Mouse (Mus musculus) hindbrain, embryonic 14.5 days (tissue): ENCODE measurements around the gene Tradd. TPM values are rescaled to one million over a fixed set of nuclear protein-coding genes. Genes with fewer than 3 reads are reported as not detected.

Source experiments
- ATAC-seq: fragments of 200-750 bp; cut with Nextera tagmentation; 2 replicates; pipeline ENCODE4 v1.8.0; 2017; ENCODE audit warnings: moderate number of reproducible peaks, mild to moderate bottlenecking, moderate TSS enrichment, moderate library complexity; ENCODE audit not compliant: low FRiP score
- DNase-seq: peaks from one replicate; pipeline ENCODE4 v3.0.0-alpha.2; 2015; ENCODE audit warnings: low spot score
- H3K27ac ChIP-seq: fragments of 300-500 bp; sonication (generic); 2 replicates; pipeline ENCODE4 v1.5.1; 2014; ENCODE audit warnings: mild to moderate bottlenecking, moderate library complexity
- H3K27me3 ChIP-seq: fragments of 300-500 bp; sonication (generic); 2 replicates; pipeline ENCODE4 v1.6.1; 2014; ENCODE audit warnings: mild to moderate bottlenecking, low read length, mixed read lengths; ENCODE audit not compliant: control insufficient read depth, insufficient read depth
- H3K36me3 ChIP-seq: fragments of 300-500 bp; sonication (generic); replicated peaks from 2 replicates; pipeline ENCODE4 v1.6.1; 2014; ENCODE audit not compliant: control insufficient read depth, insufficient read depth
- H3K4me1 ChIP-seq: fragments of 300-500 bp; sonication (generic); replicated peaks from 2 replicates; pipeline ENCODE4 v1.6.1; 2014; ENCODE audit warnings: antibody characterized with exemption, low read length, mixed read lengths; ENCODE audit not compliant: control insufficient read depth, insufficient read depth
- H3K4me2 ChIP-seq: fragments of 300-500 bp; sonication (generic); replicated peaks from 2 replicates; pipeline ENCODE4 v1.6.1; 2014; ENCODE audit warnings: mild to moderate bottlenecking, moderate library complexity
- H3K4me3 ChIP-seq: fragments of 300-500 bp; sonication (generic); replicated peaks from 2 replicates; pipeline ENCODE4 v1.5.1; 2014; ENCODE audit warnings: mild to moderate bottlenecking, low read length
- H3K9ac ChIP-seq: fragments of 300-500 bp; sonication (generic); 2 replicates; pipeline ENCODE4 v1.6.1; 2014
- H3K9me3 ChIP-seq: fragments of 300-500 bp; sonication (generic); 2 replicates; pipeline ENCODE4 v1.6.1; 2016; ENCODE audit warnings: low read length; ENCODE audit not compliant: control insufficient read depth
- WGBS: fragments of 180-500 bp; shearing (Covaris S2); extraction: QIAGEN DNeasy Blood & Tissue Kit; methylation state at CpG from one replicate; pipeline ENCODE4 v1.1.7; 2014; 5-methylcytosine and 5-hydroxymethylcytosine counted together
- polyA plus RNA-seq: library from polyadenylated mRNA; unstranded; fragments of >200 nt; fragmentation: Nextera tagmentation; extraction: Ambion mirVana; gene quantifications from 2 replicates; pipeline ENCODE4 v1.2.1, GENCODE M21; 2014

Gene Tradd
- polyA plus RNA-seq, 1 experiment from 2014 or later: 17.4 TPM

GRCm38 (mm10) chr8:105254966-105255350, 9.5 kb downstream of the Tradd start, which contains the start of gene B3gnt9:
Gene B3gnt9, minus strand, starts transcription at chr8:105255153.
- Histone ChIP-seq H3K36me3 (peaks cover 34% of the 10 kb centered on the region), H3K4me2 (peak within 1 kb of the TSS; percentile 98), H3K27me3 (peaks cover 49% of the 10 kb centered on the region), H3K27ac (peak within 1 kb of the TSS; percentile 60), H3K9me3 (no peaks in the 10 kb centered on the region), H3K4me1 (peaks cover 16% of the 10 kb centered on the region; the same call in 1 of the 2 replicates), H3K9ac (peak within 1 kb of the TSS; percentile 72), H3K4me3 (peak within 1 kb of the TSS; percentile 56)
- DNase-seq (no peak), ATAC-seq (peak; percentile 11; the same call in 1 of the 2 replicates)
- 1% methylated on average over 14 of the region's 14 CpGs for WGBS

- peak overlapping the region; percentile 56 for H3K4me3 ChIP-seq
- H3K36me3 ChIP-seq: peaks cover 40% of the 10 kb centered on the region
- peak; percentile 83 for DNase-seq
- peak overlapping the region; percentile 98 for H3K4me2 ChIP-seq
- peak overlapping the region; percentile 72 for H3K9ac ChIP-seq
- whole genome bisulfite sequencing: under 1% methylated on average over 70 of the region's 74 CpGs
- peak overlapping the region; percentile 60 for H3K27ac ChIP-seq
- peak; percentile 81 for ATAC-seq
- peaks cover 14% of the 10 kb centered on the region; the same call in 1 of the 2 replicates for H3K4me1 ChIP-seq
- peaks cover 44% of the 10 kb centered on the region for H3K27me3 ChIP-seq
- no peaks in the 10 kb centered on the region for H3K9me3 ChIP-seq
Measured at GRCm38 (mm10) chr8:105254152-105254965, 10.1 kb downstream of the Tradd start.

- H3K9ac ChIP-seq: peak overlapping the region; percentile 72
- peak overlapping the region; percentile 98 for H3K4me2 ChIP-seq
- DNase-seq (no peak), ATAC-seq (peak; percentile 26; the same call in 1 of the 2 replicates)
- no peaks in the 10 kb centered on the region for H3K9me3 ChIP-seq
- peaks cover 8% of the 10 kb centered on the region; the same call in 1 of the 2 replicates for H3K4me1 ChIP-seq
- H3K27ac ChIP-seq: no peak overlapping the region; the same call in 1 of the 2 replicates
- peaks cover 46% of the 10 kb centered on the region for H3K36me3 ChIP-seq
- peak overlapping the region; percentile 56 for H3K4me3 ChIP-seq
- peaks cover 38% of the 10 kb centered on the region for H3K27me3 ChIP-seq
- WGBS: 32% methylated on average over 20 of the region's 20 CpGs
Measured at GRCm38 (mm10) chr8:105253766-105254151, 10.7 kb downstream of the Tradd start.

GRCm38 (mm10) chr8:105252680-105253537, 11.5 kb downstream of the Tradd start:
- no peak overlapping the region for H3K4me3 ChIP-seq
- H3K27me3 ChIP-seq: peaks cover 30% of the 10 kb centered on the region
- ATAC-seq (no peak), DNase-seq (no peak)
- H3K9ac ChIP-seq: no peak overlapping the region
- peaks cover 5% of the 10 kb centered on the region; the same call in 1 of the 2 replicates for H3K4me1 ChIP-seq
- H3K4me2 ChIP-seq: peak overlapping the region; percentile 98; the same call in 1 of the 2 replicates
- no peaks in the 10 kb centered on the region for H3K9me3 ChIP-seq
- no peak overlapping the region for H3K27ac ChIP-seq
- WGBS: 92% methylated on average over 10 of the region's 10 CpGs
- H3K36me3 ChIP-seq: peaks cover 55% of the 10 kb centered on the region

- no peak for DNase-seq
Measured at GRCm38 (mm10) chr8:105251954-105252353, 12.5 kb downstream of the Tradd start.

GRCm38 (mm10) chr8:105241016-105241415, 23.4 kb downstream of the Tradd start:
- Histone ChIP-seq H3K27ac (no peak overlapping the region), H3K4me2 (no peak overlapping the region), H3K27me3 (no peaks in the 10 kb centered on the region), H3K4me3 (no peak overlapping the region), H3K36me3 (peaks cover 48% of the 10 kb centered on the region), H3K9me3 (no peaks in the 10 kb centered on the region), H3K4me1 (no peaks in the 10 kb centered on the region), H3K9ac (no peak overlapping the region)
- DNase-seq (no peak), ATAC-seq (no peak)
- whole genome bisulfite sequencing: 97% methylated on average over 7 of the region's 7 CpGs

More at GRCm38 (mm10) chr8:105251954-105252353, 12.5 kb downstream of the Tradd start:
- Histone ChIP-seq H3K9me3 (no peaks in the 10 kb centered on the region), H3K27ac (no peak overlapping the region), H3K9ac (no peak overlapping the region), H3K4me1 (peaks cover 5% of the 10 kb centered on the region; the same call in 1 of the 2 replicates), H3K4me2 (no peak overlapping the region), H3K27me3 (peaks cover 22% of the 10 kb centered on the region), H3K36me3 (peaks cover 64% of the 10 kb centered on the region), H3K4me3 (no peak overlapping the region)
- ATAC-seq: no peak
- WGBS: 92% methylated on average over 6 of the region's 6 CpGs

- Histone ChIP-seq H3K4me3 (no peak overlapping the region), H3K27me3 (no peaks in the 10 kb centered on the region), H3K27ac (no peak overlapping the region), H3K36me3 (peaks cover 76% of the 10 kb centered on the region), H3K9ac (no peak overlapping the region), H3K9me3 (no peaks in the 10 kb centered on the region), H3K4me2 (no peak overlapping the region), H3K4me1 (no peaks in the 10 kb centered on the region)
- ATAC-seq (no peak), DNase-seq (no peak)
- WGBS: 92% methylated on average over 14 of the region's 14 CpGs
Measured at GRCm38 (mm10) chr8:105237442-105238142, 26.8 kb downstream of the Tradd start.

GRCm38 (mm10) chr8:105235206-105235605, 29.2 kb downstream of the Tradd start:
- no peak overlapping the region for H3K4me3 ChIP-seq
- ATAC-seq: no peak
- H3K4me2 ChIP-seq: no peak overlapping the region
- peaks cover 58% of the 10 kb centered on the region for H3K36me3 ChIP-seq
- no peak overlapping the region for H3K9ac ChIP-seq
- 87% methylated on average over 1 of the region's 1 CpGs for WGBS
- no peak overlapping the region for H3K27ac ChIP-seq
- no peak for DNase-seq
- H3K9me3 ChIP-seq: no peaks in the 10 kb centered on the region
- no peaks in the 10 kb centered on the region for H3K4me1 ChIP-seq
- H3K27me3 ChIP-seq: no peaks in the 10 kb centered on the region
